Mouse (Mus musculus): ENCODE measurements around the gene Mypop. TPM values are rescaled to one million over a fixed set of nuclear protein-coding genes. Genes with fewer than 3 reads are reported as not detected.
A peak's percentile ranks its signal among the peaks of the same experiment; 100 is the strongest.

Gene Mypop
- polyA plus RNA-seq (2014; fragmentation: Nextera tagmentation; extraction: Ambion mirVana), result 6.0 and 6.9 TPM in 2 replicates

DNA sequence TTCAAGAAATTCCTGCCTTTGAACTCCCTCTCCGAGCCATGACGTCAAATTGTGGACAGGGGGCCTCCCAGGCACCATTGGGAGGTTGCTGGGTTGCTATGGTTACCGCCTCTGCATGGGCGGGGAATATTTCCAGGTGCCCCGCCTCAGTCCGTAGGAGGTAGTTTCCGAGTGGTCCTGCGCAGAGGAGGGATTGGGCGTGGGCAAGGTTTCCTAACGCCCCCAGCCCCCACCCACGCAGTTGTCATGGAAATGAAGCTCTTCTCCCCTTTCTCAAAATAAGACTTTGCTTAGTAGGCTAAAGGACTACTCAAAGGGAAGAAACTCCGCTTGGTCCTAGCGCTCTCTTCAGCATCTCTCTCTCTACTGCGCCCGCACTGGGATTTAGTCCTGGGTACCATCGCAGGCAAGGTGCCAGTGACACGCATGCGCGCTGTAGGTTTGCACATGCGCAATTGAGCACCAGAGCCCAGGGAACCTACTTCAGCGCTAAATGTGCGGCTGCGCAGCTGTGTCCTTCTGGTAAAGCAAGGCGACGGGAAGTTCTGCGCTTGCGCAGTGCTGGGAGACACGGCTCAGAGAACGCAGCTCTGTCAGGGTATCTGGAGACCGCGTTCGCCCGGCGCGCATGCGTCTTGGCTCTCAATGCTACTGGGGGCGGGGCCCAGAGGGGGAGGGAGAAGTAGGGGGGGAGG lies at the start of gene Mypop:
Gene Mypop, plus strand, starts transcription at position 645 of the 695 bp plus-strand sequence.
- Histone ChIP-seq H3K4me1 (ENCODE audit: control insufficient read depth, insufficient read depth, low read length) (peaks cover 15% of the 10 kb centered on the region), H3K4me2 (ENCODE audit: low read depth, low read length) (peak within 1 kb of the TSS; percentile 57), H3K27me3 (ENCODE audit: control insufficient read depth, insufficient read depth, low read length) (no peaks in the 10 kb centered on the region), H3K4me3 (ENCODE audit: low read depth, low read length) (peak within 1 kb of the TSS; percentile 57), H3K27ac (ENCODE audit: low read depth, low read length) (peak within 1 kb of the TSS; percentile 84), H3K9me3 (ENCODE audit: control insufficient read depth, low read length) (no peaks in the 10 kb centered on the region), H3K36me3 (ENCODE audit: control insufficient read depth, insufficient read depth, low read length) (no peaks in the 10 kb centered on the region), H3K9ac (replicated peaks; ENCODE audit: low read depth, low read length) (peak within 1 kb of the TSS; percentile 56)
- WGBS, result under 1% methylated on average over 36 of the region's 37 CpGs
- ATAC-seq (ENCODE audit: low read depth), result peak; percentile 93

DNA sequence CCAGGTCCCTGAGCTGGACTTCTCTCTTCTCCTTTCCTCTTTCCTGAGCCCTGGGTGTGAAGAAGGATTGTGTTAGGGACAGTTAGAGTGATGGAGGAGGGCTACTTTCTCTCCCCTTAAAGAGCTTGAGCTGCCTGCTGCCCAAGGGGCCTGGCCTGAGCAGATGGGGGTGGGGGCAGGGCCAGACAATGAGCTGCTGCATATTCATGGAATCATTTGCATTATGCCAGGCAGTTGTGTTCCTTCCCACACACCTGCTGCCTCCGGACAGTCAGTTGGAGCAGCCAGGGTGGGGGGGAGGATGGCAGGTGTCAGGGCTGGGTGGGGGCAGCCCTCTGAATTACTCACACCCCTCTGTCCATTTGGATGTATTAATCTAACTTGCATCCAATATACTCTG lies 48.7 kb upstream of the Mypop start:
- ATAC-seq (ENCODE audit: low read depth), result peak; percentile 68; the same call in 1 of the 2 replicates
- Histone ChIP-seq H3K4me3 (ENCODE audit: low read depth, low read length) (no peak overlapping the region), H3K27me3 (ENCODE audit: control insufficient read depth, insufficient read depth, low read length) (no peaks in the 10 kb centered on the region), H3K36me3 (ENCODE audit: control insufficient read depth, insufficient read depth, low read length) (peaks cover 11% of the 10 kb centered on the region; the same call in 1 of the 2 replicates), H3K9me3 (ENCODE audit: control insufficient read depth, low read length) (no peaks in the 10 kb centered on the region), H3K27ac (ENCODE audit: low read depth, low read length) (peak overlapping the region; percentile 55), H3K9ac (replicated peaks; ENCODE audit: low read depth, low read length) (no peak overlapping the region), H3K4me1 (ENCODE audit: control insufficient read depth, insufficient read depth, low read length) (peaks cover 24% of the 10 kb centered on the region), H3K4me2 (ENCODE audit: low read depth, low read length) (peak overlapping the region; percentile 14; the same call in 1 of the 2 replicates)
- WGBS, result 5% methylated on average over 1 of the region's 1 CpGs

- Histone ChIP-seq H3K9ac (replicated peaks; ENCODE audit: low read depth, low read length) (no peak overlapping the region), H3K27ac (ENCODE audit: low read depth, low read length) (peak overlapping the region; percentile 55), H3K36me3 (ENCODE audit: control insufficient read depth, insufficient read depth, low read length) (peaks cover 14% of the 10 kb centered on the region; the same call in 1 of the 2 replicates), H3K4me2 (ENCODE audit: low read depth, low read length) (no peak overlapping the region; the same call in 1 of the 2 replicates), H3K9me3 (ENCODE audit: control insufficient read depth, low read length) (no peaks in the 10 kb centered on the region), H3K27me3 (ENCODE audit: control insufficient read depth, insufficient read depth, low read length) (no peaks in the 10 kb centered on the region), H3K4me3 (ENCODE audit: low read depth, low read length) (no peak overlapping the region), H3K4me1 (ENCODE audit: control insufficient read depth, insufficient read depth, low read length) (peaks cover 27% of the 10 kb centered on the region)
- ATAC-seq (ENCODE audit: low read depth), result no peak
- 26% methylated on average over 9 of the region's 9 CpGs for WGBS
These were observed 48.2 kb upstream of the Mypop start for GRCm38 (mm10) chr7:18942815-18943214.

DNA sequence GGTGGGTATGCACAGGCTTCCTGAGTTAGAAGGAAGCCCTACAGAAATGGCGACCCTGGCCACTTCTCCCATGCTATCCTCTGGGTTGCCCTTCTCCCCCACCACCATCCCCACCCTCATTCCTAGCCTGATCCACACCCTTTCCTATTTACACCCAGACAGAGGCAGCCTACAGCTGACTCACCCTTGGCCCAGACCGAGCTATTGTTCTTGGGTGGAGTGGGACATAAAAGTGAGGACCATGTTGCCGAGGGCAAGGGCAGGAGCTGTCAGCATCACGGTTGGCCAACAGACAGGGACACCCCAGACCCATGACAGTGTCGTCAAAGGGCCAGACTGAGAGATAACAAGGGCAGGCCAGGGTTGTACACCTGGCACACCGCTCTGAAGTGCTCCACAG lies 42.9 kb upstream of the Mypop start:
- no peaks in the 10 kb centered on the region for H3K27me3 ChIP-seq (ENCODE audit: control insufficient read depth, insufficient read depth, low read length)
- no peak overlapping the region for H3K4me2 ChIP-seq (ENCODE audit: low read depth, low read length)
- H3K9ac ChIP-seq (replicated peaks; ENCODE audit: low read depth, low read length), result no peak overlapping the region
- H3K36me3 ChIP-seq (ENCODE audit: control insufficient read depth, insufficient read depth, low read length), result peaks cover 19% of the 10 kb centered on the region; the same call in 1 of the 2 replicates
- no peaks in the 10 kb centered on the region for H3K9me3 ChIP-seq (ENCODE audit: control insufficient read depth, low read length)
- peaks cover 30% of the 10 kb centered on the region for H3K4me1 ChIP-seq (ENCODE audit: control insufficient read depth, insufficient read depth, low read length)
- 35% methylated on average over 6 of the region's 6 CpGs for WGBS
- H3K27ac ChIP-seq (ENCODE audit: low read depth, low read length), result peak overlapping the region; percentile 78
- no peak overlapping the region for H3K4me3 ChIP-seq (ENCODE audit: low read depth, low read length)
- no peak for ATAC-seq (ENCODE audit: low read depth)

GRCm38 (mm10) chr7:18949781-18950522 lies 41.1 kb upstream of the Mypop start:
- H3K4me1 ChIP-seq (ENCODE audit: control insufficient read depth, insufficient read depth, low read length), result peaks cover 29% of the 10 kb centered on the region
- peaks cover 27% of the 10 kb centered on the region; the same call in 1 of the 2 replicates for H3K36me3 ChIP-seq (ENCODE audit: control insufficient read depth, insufficient read depth, low read length)
- H3K27me3 ChIP-seq (ENCODE audit: control insufficient read depth, insufficient read depth, low read length), result no peaks in the 10 kb centered on the region
- H3K27ac ChIP-seq (ENCODE audit: low read depth, low read length), result peak overlapping the region; percentile 78
- 13% methylated on average over 12 of the region's 12 CpGs for WGBS
- H3K4me2 ChIP-seq (ENCODE audit: low read depth, low read length), result peak overlapping the region; percentile 15; the same call in 1 of the 2 replicates
- ATAC-seq (ENCODE audit: low read depth), result peak; percentile 91
- no peaks in the 10 kb centered on the region for H3K9me3 ChIP-seq (ENCODE audit: control insufficient read depth, low read length)
- H3K9ac ChIP-seq (replicated peaks; ENCODE audit: low read depth, low read length), result no peak overlapping the region
- no peak overlapping the region for H3K4me3 ChIP-seq (ENCODE audit: low read depth, low read length)

DNA sequence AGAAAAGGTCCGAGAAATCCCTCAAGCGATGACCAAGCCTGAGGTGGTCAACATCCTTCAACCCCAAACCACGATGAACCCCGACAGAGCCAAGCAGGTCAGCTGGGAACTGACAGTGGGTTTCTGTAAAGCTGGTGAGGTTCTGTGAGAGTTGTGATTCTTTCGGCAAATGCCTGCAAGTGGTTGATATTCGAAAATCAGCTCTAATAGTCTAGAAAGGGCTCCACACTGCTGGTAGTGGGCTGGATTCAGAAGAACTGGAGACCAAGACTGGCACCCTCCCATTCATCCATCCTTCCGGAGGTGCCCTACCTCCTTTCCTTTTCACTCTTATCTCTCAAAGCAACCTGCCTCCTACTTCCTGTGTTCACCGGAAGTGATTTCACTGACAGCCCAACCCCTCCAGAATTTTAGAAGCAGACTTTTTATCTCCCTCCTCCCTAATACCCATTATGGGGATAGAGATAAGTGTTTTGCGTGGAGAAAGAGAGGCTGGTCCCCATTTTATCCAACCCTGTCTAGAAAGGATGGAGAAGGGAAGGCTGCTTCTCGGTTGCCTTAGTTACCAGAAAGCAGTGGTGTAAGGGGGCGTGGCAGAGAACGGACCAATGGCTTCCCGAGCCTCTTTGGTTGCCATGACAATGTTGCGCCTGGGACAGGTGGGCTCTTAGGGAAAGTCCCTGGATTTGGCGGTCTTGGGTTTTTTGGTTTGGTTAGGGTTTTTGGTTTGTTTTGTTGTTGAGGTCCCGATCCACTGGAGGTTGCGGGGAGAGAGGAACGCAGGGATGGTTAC lies 40.3 kb upstream of the Mypop start:
- no peak overlapping the region for H3K4me3 ChIP-seq (ENCODE audit: low read depth, low read length)
- no peak overlapping the region for H3K9ac ChIP-seq (replicated peaks; ENCODE audit: low read depth, low read length)
- H3K4me1 ChIP-seq (ENCODE audit: control insufficient read depth, insufficient read depth, low read length), result peaks cover 29% of the 10 kb centered on the region
- whole genome bisulfite sequencing, result 19% methylated on average over 18 of the region's 18 CpGs
- no peaks in the 10 kb centered on the region for H3K9me3 ChIP-seq (ENCODE audit: control insufficient read depth, low read length)
- H3K27me3 ChIP-seq (ENCODE audit: control insufficient read depth, insufficient read depth, low read length), result no peaks in the 10 kb centered on the region
- ATAC-seq (ENCODE audit: low read depth), result no peak
- peaks cover 29% of the 10 kb centered on the region; the same call in 1 of the 2 replicates for H3K36me3 ChIP-seq (ENCODE audit: control insufficient read depth, insufficient read depth, low read length)
- H3K4me2 ChIP-seq (ENCODE audit: low read depth, low read length), result no peak overlapping the region; the same call in 1 of the 2 replicates
- peak overlapping the region; percentile 78 for H3K27ac ChIP-seq (ENCODE audit: low read depth, low read length)

GRCm38 (mm10) chr7:18951397-18951796 lies 39.6 kb upstream of the Mypop start:
- peak overlapping the region; percentile 78; the same call in 1 of the 2 replicates for H3K27ac ChIP-seq (ENCODE audit: low read depth, low read length)

DNA sequence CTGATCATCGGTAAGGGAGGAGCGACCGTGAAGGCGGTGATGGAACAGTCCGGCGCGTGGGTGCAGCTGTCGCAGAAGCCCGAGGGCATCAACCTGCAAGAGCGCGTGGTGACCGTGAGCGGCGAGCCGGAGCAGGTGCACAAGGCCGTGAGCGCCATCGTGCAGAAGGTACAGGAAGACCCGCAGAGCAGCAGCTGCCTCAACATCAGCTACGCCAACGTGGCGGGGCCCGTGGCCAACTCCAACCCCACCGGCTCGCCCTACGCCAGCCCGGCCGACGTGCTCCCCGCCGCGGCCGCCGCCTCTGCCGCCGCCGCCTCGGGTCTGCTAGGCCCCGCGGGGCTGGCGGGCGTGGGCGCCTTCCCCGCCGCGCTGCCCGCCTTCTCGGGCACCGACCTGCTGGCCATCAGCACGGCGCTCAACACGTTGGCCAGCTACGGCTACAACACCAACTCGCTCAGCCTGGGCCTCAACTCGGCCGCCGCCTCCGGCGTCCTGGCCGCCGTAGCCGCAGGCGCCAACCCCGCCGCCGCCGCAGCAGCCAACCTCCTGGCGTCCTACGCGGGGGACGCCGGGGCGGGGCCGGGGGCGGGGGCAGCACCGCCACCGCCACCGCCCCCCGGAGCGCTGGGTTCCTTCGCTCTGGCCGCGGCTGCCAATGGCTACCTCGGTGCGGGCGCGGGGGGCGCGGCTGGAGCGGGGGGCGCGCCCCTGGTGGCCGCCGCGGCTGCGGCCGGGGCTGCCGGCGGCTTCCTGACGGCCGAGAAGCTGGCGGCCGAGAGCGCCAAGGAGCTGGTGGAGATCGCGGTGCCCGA lies 33.3 kb upstream of the Mypop start:
- Histone ChIP-seq H3K36me3 (ENCODE audit: control insufficient read depth, insufficient read depth, low read length) (peaks cover 23% of the 10 kb centered on the region), H3K4me1 (ENCODE audit: control insufficient read depth, insufficient read depth, low read length) (peaks cover 23% of the 10 kb centered on the region)
- under 1% methylated on average over 79 of the region's 107 CpGs for WGBS

More at GRCm38 (mm10) chr7:18951397-18951796, 39.6 kb upstream of the Mypop start:
- H3K4me3 ChIP-seq (ENCODE audit: low read depth, low read length), result no peak overlapping the region
- no peaks in the 10 kb centered on the region for H3K27me3 ChIP-seq (ENCODE audit: control insufficient read depth, insufficient read depth, low read length)
- no peaks in the 10 kb centered on the region for H3K9me3 ChIP-seq (ENCODE audit: control insufficient read depth, low read length)
- no peak overlapping the region for H3K4me2 ChIP-seq (ENCODE audit: low read depth, low read length)
- no peak for ATAC-seq (ENCODE audit: low read depth)
- WGBS, result 22% methylated on average over 15 of the region's 15 CpGs
- H3K9ac ChIP-seq (replicated peaks; ENCODE audit: low read depth, low read length), result no peak overlapping the region
- H3K4me1 ChIP-seq (ENCODE audit: control insufficient read depth, insufficient read depth, low read length), result peaks cover 29% of the 10 kb centered on the region
- H3K36me3 ChIP-seq (ENCODE audit: control insufficient read depth, insufficient read depth, low read length), result peaks cover 26% of the 10 kb centered on the region; the same call in 1 of the 2 replicates

More for the DNA sequence above, 33.3 kb upstream of the Mypop start:
- Histone ChIP-seq H3K27ac (ENCODE audit: low read depth, low read length) (peak overlapping the region; percentile 69), H3K4me2 (ENCODE audit: low read depth, low read length) (peak overlapping the region; percentile 49), H3K4me3 (ENCODE audit: low read depth, low read length) (peak overlapping the region; percentile 24), H3K9ac (replicated peaks; ENCODE audit: low read depth, low read length) (peak overlapping the region; percentile 44), H3K9me3 (ENCODE audit: control insufficient read depth, low read length) (no peaks in the 10 kb centered on the region), H3K27me3 (ENCODE audit: control insufficient read depth, insufficient read depth, low read length) (no peaks in the 10 kb centered on the region)
- ATAC-seq (ENCODE audit: low read depth), result peak; percentile 57
